Mouse (Mus musculus): ENCODE results near the gene Tpsb2. TPM values are rescaled to one million over a fixed set of nuclear protein-coding genes. Genes with fewer than 3 reads are reported as not detected.

Gene Tpsb2
- polyA plus RNA-seq, 1 experiment from 2014 or later, result 0.25 TPM

Other genes with a start within 250 kb of the Tpsb2 start
- gene Ptx4, start 245.5 kb upstream of the Tpsb2 start, polyA plus RNA-seq (2014; fragmentation: Nextera tagmentation; extraction: Ambion mirVana), result not detected in 2 replicates
- 18.7 and 19.7 TPM in 2 replicates for gene Clcn7, start 232.9 kb upstream of the Tpsb2 start, polyA plus RNA-seq (2014; fragmentation: Nextera tagmentation; extraction: Ambion mirVana)
- gene Ccdc154, start 203.8 kb upstream of the Tpsb2 start, polyA plus RNA-seq (2014; fragmentation: Nextera tagmentation; extraction: Ambion mirVana), result 0.11 and 0.14 TPM in 2 replicates
- gene Gm38655, start 190.8 kb upstream of the Tpsb2 start, polyA plus RNA-seq (2014; fragmentation: Nextera tagmentation; extraction: Ambion mirVana), result not detected in 2 replicates
- 42.5 and 47.8 TPM in 2 replicates for gene BC003965, start 181.8 kb upstream of the Tpsb2 start, polyA plus RNA-seq (2014; fragmentation: Nextera tagmentation; extraction: Ambion mirVana)
- gene Unkl, start 177.9 kb upstream of the Tpsb2 start, polyA plus RNA-seq (2014; fragmentation: Nextera tagmentation; extraction: Ambion mirVana), result 11.5 and 11.7 TPM in 2 replicates
- gene Gnptg, start 126.2 kb upstream of the Tpsb2 start, polyA plus RNA-seq (2014; fragmentation: Nextera tagmentation; extraction: Ambion mirVana), result 29.0 and 30.8 TPM in 2 replicates
- 49.3 and 51.1 TPM in 2 replicates for gene Tsr3, start 126.1 kb upstream of the Tpsb2 start, polyA plus RNA-seq (2014; fragmentation: Nextera tagmentation; extraction: Ambion mirVana)
- gene Baiap3, start 109.9 kb upstream of the Tpsb2 start, polyA plus RNA-seq (2014; fragmentation: Nextera tagmentation; extraction: Ambion mirVana), result 0.60 and 0.83 TPM in 2 replicates
- 621 and 624 TPM in 2 replicates for gene Ube2i, start 91.7 kb upstream of the Tpsb2 start, polyA plus RNA-seq (2014; fragmentation: Nextera tagmentation; extraction: Ambion mirVana)
- not detected in 2 replicates for gene Prss34, start 67.9 kb upstream of the Tpsb2 start, polyA plus RNA-seq (2014; fragmentation: Nextera tagmentation; extraction: Ambion mirVana)
- gene Prss28, start 57.7 kb upstream of the Tpsb2 start, polyA plus RNA-seq (2014; fragmentation: Nextera tagmentation; extraction: Ambion mirVana), result not detected in 2 replicates
- gene Prss29, start 47.7 kb upstream of the Tpsb2 start, polyA plus RNA-seq (2014; fragmentation: Nextera tagmentation; extraction: Ambion mirVana), result not detected in 2 replicates
- not detected in 2 replicates for gene Tpsab1, start 20.7 kb upstream of the Tpsb2 start, polyA plus RNA-seq (2014; fragmentation: Nextera tagmentation; extraction: Ambion mirVana)
- gene Tpsg1, start 3.0 kb downstream of the Tpsb2 start, polyA plus RNA-seq (2014; fragmentation: Nextera tagmentation; extraction: Ambion mirVana), result 0.81 and 1.1 TPM in 2 replicates
- gene Cacna1h, start 67.5 kb downstream of the Tpsb2 start, polyA plus RNA-seq (2014; fragmentation: Nextera tagmentation; extraction: Ambion mirVana), result 2.6 and 3.2 TPM in 2 replicates
- gene Tekt4, start 88.3 kb downstream of the Tpsb2 start, polyA plus RNA-seq (2014; fragmentation: Nextera tagmentation; extraction: Ambion mirVana), result not detected in 2 replicates
- gene Sstr5, start 131.0 kb downstream of the Tpsb2 start, polyA plus RNA-seq (2014; fragmentation: Nextera tagmentation; extraction: Ambion mirVana), result not detected in 2 replicates
- 2.4 and 3.0 TPM in 2 replicates for gene Sox8, start 204.4 kb downstream of the Tpsb2 start, polyA plus RNA-seq (2014; fragmentation: Nextera tagmentation; extraction: Ambion mirVana)
- 23.8 and 29.1 TPM in 2 replicates for gene Lmf1, start 212.8 kb downstream of the Tpsb2 start, polyA plus RNA-seq (2014; fragmentation: Nextera tagmentation; extraction: Ambion mirVana)

Data from liver, embryonic 11.5 days (tissue).